Comparison of ENCODE assay signal across 28 mouse cellular contexts in genomic region chrX:74293431-74293830, GRCm38 (mm10).
"Had no signal": no experiment of that assay in that cellular context is flagged by ENCODE, and none has a peak within 500 bp of the region (broad histone marks: within the 10 kb centered on the region; RNA-seq: fewer than 3 reads in every experiment).

No protein-coding gene starts in this region.

- H3K4me1 ChIP-seq: limb, embryonic 12.5 days; limb, embryonic 15.5 days; lung, embryonic 15.5 days; neural tube, embryonic 12.5 days had no signal

- H3K4me3 ChIP-seq: limb, embryonic 10.5 days; limb, embryonic 12.5 days; limb, embryonic 13.5 days; limb, embryonic 15.5 days; liver, embryonic 12.5 days; liver, embryonic 13.5 days; liver, embryonic 15.5 days; lung, embryonic 15.5 days; megakaryocyte, embryonic 14.5 days; midbrain, embryonic 10.5 days; midbrain, embryonic 12.5 days; midbrain, embryonic 13.5 days; midbrain, embryonic 15.5 days; myocyte; neural tube, embryonic 12.5 days had no signal

- DNase-seq: left cerebral cortex, postnatal 4 days; liver; liver, embryonic 13.5 days; liver, postnatal 0 days; lung, adult 18-20 months; lung, adult 2 months; lung, embryonic 14.5 days; lung, postnatal 10 days; lung, postnatal 14 days; lung, postnatal 36 days; lung, postnatal 4 days; midbrain, embryonic 14.5 days had no signal

- H3K9me3 ChIP-seq: limb, embryonic 10.5 days; limb, embryonic 12.5 days; limb, embryonic 13.5 days; limb, embryonic 15.5 days; liver, embryonic 12.5 days; liver, embryonic 13.5 days; liver, embryonic 15.5 days; lung, embryonic 15.5 days; midbrain, embryonic 10.5 days; midbrain, embryonic 12.5 days; midbrain, embryonic 13.5 days; midbrain, embryonic 15.5 days; neural tube, embryonic 12.5 days had no signal

- H3K9ac ChIP-seq: limb, embryonic 12.5 days; limb, embryonic 13.5 days; limb, embryonic 15.5 days; liver, embryonic 12.5 days; liver, embryonic 13.5 days; liver, embryonic 14.5 days; liver, embryonic 15.5 days; liver, postnatal 0 days; lung, embryonic 14.5 days; lung, embryonic 15.5 days; midbrain, embryonic 12.5 days; midbrain, embryonic 13.5 days; midbrain, embryonic 15.5 days; neural tube, embryonic 12.5 days had no signal

- H3K36me3 ChIP-seq: lung, embryonic 15.5 days; midbrain, embryonic 15.5 days had no signal

- H3K27ac ChIP-seq: limb, embryonic 10.5 days; limb, embryonic 12.5 days; limb, embryonic 13.5 days; limb, embryonic 15.5 days; liver, embryonic 12.5 days; liver, embryonic 13.5 days; liver, embryonic 14.5 days; liver, embryonic 15.5 days; lung, embryonic 15.5 days; macrophage; midbrain, embryonic 10.5 days; midbrain, embryonic 12.5 days; midbrain, embryonic 13.5 days; midbrain, embryonic 15.5 days; neural tube, embryonic 12.5 days had no signal

- H3K27me3 ChIP-seq: limb, embryonic 12.5 days; limb, embryonic 13.5 days; limb, embryonic 15.5 days; liver, embryonic 12.5 days; liver, embryonic 13.5 days; liver, embryonic 15.5 days; lung, embryonic 15.5 days; midbrain, embryonic 12.5 days; midbrain, embryonic 13.5 days; midbrain, embryonic 15.5 days; neural tube, embryonic 12.5 days had no signal
